Mouse (Mus musculus) hindbrain, embryonic 16.5 days (tissue): Measurements from ENCODE around the gene Cdc42bpg. TPM values are rescaled to one million over a fixed set of nuclear protein-coding genes. Genes with fewer than 3 reads are reported as not detected.
A peak's percentile ranks its signal among the peaks of the same experiment; 100 is the strongest.

ENCODE experiments used
- ATAC-seq: fragments of 200-750 bp; cut with Nextera tagmentation; 2 replicates; pipeline ENCODE4 v1.8.0; 2017; ENCODE audit warnings: moderate TSS enrichment, moderate library complexity
- H3K27ac ChIP-seq: fragments of 300-500 bp; sonication (generic); 2 replicates; pipeline ENCODE4 v1.5.1; 2014; ENCODE audit warnings: low read depth, mild to moderate bottlenecking, control low read depth, low read length, moderate library complexity
- H3K27me3 ChIP-seq: fragments of 300-500 bp; sonication (generic); replicated peaks from 2 replicates; pipeline ENCODE4 v1.6.1; 2014; ENCODE audit warnings: low read length; ENCODE audit not compliant: control insufficient read depth, insufficient read depth
- H3K36me3 ChIP-seq: fragments of 300-500 bp; sonication (generic); 2 replicates; pipeline ENCODE4 v1.6.1; 2014; ENCODE audit warnings: mild to moderate bottlenecking, low read length, moderate library complexity, mixed read lengths; ENCODE audit not compliant: control insufficient read depth, insufficient read depth
- H3K4me1 ChIP-seq: fragments of 300-500 bp; sonication (generic); 2 replicates; pipeline ENCODE4 v1.6.1; 2014; ENCODE audit warnings: low read depth, low read length; ENCODE audit not compliant: control insufficient read depth, insufficient read depth
- H3K4me2 ChIP-seq: fragments of 300-500 bp; sonication (generic); 2 replicates; pipeline ENCODE4 v1.6.1; 2014; ENCODE audit warnings: mild to moderate bottlenecking, low read length, control low read depth, moderate library complexity
- H3K4me3 ChIP-seq: fragments of 300-500 bp; sonication (generic); 2 replicates; pipeline ENCODE4 v1.5.1; 2014; ENCODE audit warnings: mild to moderate bottlenecking, low read length, control low read depth, moderate library complexity
- H3K9ac ChIP-seq: fragments of 300-500 bp; sonication (generic); 2 replicates; pipeline ENCODE4 v1.6.1; 2014; ENCODE audit warnings: low read depth, mild to moderate bottlenecking, control low read depth, low read length, moderate library complexity
- H3K9me3 ChIP-seq: fragments of 300-500 bp; sonication (generic); 2 replicates; pipeline ENCODE4 v1.6.1; 2014; ENCODE audit warnings: mild to moderate bottlenecking, low read length, moderate library complexity; ENCODE audit not compliant: control insufficient read depth
- WGBS: fragments of 180-500 bp; shearing (Covaris S2); extraction: QIAGEN DNeasy Blood & Tissue Kit; methylation state at CpG from one replicate; pipeline ENCODE4 v1.1.7; 2014; 5-methylcytosine and 5-hydroxymethylcytosine counted together
- polyA plus RNA-seq: library from polyadenylated mRNA; unstranded; fragments of >200 nt; fragmentation: Nextera tagmentation; extraction: Ambion mirVana; gene quantifications from 2 replicates; pipeline ENCODE4 v1.2.1, GENCODE M21; 2015

The Cdc42bpg gene
- polyA plus RNA-seq, 1 experiment from 2014 or later: 0.31 TPM

DNA sequence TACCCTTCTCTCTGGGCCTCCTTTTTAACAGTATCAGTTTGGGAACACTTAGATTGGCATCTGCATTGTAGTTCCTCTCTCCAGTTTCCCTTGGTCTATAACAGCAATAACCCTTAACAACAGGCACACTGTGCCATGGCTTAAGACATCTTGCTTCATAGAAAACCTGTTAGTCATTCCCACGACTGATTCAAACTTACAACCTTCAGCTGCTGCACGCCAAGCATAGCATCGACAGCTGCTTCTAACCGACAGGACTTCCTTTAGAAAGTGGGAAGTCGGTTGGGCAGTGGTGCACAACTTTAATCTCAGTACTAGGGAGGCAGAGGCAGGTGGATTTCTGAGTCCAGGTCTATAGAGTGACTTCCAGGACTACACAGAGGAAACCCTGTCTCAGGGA, 24.9 kb downstream of the Cdc42bpg start:
- Histone ChIP-seq H3K4me1 (peaks cover 12% of the 10 kb centered on the region), H3K9ac (no peak overlapping the region), H3K9me3 (no peaks in the 10 kb centered on the region), H3K27ac (no peak overlapping the region), H3K4me3 (no peak overlapping the region), H3K4me2 (no peak overlapping the region), H3K27me3 (no peaks in the 10 kb centered on the region), H3K36me3 (no peaks in the 10 kb centered on the region)
- no peak for ATAC-seq
- WGBS: 75% methylated on average over 5 of the region's 5 CpGs

DNA sequence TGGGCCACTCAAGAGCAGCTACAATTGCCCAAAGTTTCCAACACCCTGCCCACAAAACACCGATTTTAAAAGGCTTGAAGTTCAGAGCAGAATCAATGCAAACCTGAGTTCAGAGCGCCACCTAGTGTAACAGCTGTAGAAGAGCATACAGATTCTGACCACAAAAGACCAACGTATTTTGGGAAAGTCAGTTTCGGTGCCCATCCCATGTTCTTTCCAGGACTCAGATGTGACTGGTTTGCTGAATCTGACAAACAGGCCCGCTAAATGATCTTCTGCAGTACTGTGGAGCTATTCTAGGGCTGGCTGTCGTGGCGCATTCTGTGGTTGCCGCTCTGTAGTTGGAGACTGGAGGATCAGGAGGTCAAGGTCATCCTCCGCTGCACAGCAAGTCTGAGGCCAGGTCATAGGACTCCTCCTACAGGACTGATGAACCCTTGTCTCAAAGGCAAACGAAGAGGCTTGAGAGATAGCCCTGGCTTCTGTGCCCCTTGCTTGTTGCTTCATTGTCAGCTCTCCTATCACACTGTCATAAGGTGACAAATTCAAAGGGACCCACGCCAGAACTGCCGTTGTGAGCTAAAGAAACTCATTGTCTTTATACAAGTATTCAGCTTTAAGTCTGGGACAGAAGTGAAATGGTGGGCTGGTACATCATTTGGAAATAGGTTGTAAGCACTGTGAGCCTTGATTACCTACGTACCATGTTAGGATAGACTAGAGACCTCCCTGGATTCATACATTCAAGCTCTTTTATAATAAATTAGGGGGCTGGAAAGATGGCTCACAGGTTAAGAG, 25.7 kb downstream of the Cdc42bpg start:
- H3K36me3 ChIP-seq: peaks cover 1% of the 10 kb centered on the region
- H3K4me1 ChIP-seq: peaks cover 20% of the 10 kb centered on the region
- no peak overlapping the region for H3K27ac ChIP-seq
- H3K4me2 ChIP-seq: peak overlapping the region; percentile 35
- no peaks in the 10 kb centered on the region for H3K27me3 ChIP-seq
- 22% methylated on average over 13 of the region's 13 CpGs for WGBS
- no peaks in the 10 kb centered on the region for H3K9me3 ChIP-seq
- no peak for ATAC-seq
- no peak overlapping the region for H3K4me3 ChIP-seq
- peak overlapping the region; percentile 29 for H3K9ac ChIP-seq

DNA sequence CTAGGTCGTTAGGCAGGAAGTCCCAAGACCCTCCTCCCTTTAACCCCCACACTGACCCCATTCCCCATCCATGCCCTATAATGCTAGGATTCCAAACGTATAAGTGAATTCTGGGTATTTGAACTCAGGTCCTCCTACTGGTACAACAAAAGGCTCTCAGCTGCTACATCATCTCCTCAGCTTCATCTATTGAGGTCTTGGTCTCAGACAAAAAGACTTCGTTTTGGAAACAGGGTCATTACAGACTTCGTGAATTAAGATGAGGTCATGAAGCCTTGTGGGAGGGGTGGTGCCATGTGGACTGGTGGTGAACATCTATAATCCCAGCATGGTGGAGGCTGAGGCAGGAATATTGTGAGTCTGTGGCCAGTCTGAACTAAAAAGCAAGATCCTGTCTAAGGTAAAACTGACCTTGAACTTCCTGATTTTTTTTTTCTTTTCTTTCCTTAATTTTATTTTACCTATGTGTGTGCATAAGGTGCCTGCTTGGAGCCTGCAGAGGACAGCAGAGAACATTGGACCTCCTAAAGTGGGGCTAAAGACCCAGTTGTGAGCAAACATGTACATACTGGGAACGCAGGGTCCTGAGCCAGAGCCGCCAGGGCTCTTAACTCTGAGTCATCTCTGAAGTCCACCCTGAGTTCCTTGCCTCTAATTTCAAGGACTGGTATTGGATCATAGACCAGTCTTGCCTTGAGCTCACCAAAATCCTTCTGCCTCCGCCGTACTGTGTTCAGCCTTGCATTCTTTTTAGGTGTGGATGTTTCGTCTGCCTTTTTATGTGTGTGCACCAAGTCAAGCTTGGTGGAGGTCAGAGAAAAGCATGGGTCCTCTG, 27.7 kb downstream of the Cdc42bpg start:
- no peak; the same call in 1 of the 2 replicates for ATAC-seq

DNA sequence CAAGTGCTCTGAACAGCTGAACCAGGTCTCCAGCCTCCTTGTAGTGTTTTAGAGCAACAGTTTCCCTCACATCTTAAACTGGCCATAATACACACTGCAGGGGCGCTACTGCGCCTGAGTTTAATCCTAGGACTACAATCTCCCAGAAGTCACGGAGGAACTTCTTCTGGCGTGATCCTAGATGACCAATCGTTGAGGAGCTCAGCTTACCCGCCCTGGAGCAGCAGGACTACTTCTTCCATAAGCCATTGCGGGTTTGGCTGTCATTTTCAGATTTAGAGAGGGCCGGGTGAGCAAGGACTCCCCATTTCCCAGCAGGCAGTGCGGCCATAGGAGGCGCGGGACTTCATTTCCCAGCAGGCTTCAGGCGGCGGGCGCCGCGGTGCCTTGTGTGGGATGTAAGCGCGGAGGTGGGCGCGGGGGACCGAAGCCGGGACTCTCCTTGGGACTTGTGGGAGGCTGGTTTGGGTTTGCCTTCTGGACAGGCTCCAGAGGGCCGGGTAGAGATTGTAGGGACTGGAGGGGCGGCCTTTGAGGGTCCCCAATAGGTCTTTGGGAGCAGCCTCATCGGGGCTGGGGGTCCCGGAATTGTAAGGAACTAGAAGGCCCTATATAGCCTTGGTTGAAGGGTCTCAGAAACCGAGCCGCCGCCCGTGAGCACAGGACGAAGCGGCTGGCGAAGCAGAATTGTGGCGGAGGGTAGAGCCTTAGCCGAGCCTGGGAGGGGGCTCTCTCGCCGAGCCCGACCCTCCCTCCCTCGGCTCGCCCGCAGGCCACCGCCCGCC, 28.6 kb downstream of the Cdc42bpg start, which contains the start of gene Men1:
Gene Men1, plus strand, starts transcription at position 307 of the 785 bp plus-strand sequence.
- no peaks in the 10 kb centered on the region for H3K27me3 ChIP-seq
- H3K27ac ChIP-seq: peak within 1 kb of the TSS; percentile 82
- WGBS: under 1% methylated on average over 34 of the region's 43 CpGs
- no peaks in the 10 kb centered on the region for H3K9me3 ChIP-seq
- peak within 1 kb of the TSS; percentile 79 for H3K9ac ChIP-seq
- H3K4me2 ChIP-seq: peak within 1 kb of the TSS; percentile 79
- peaks cover 30% of the 10 kb centered on the region for H3K36me3 ChIP-seq
- H3K4me3 ChIP-seq: peak within 1 kb of the TSS; percentile 80
- peak; percentile 96 for ATAC-seq
- H3K4me1 ChIP-seq: peaks cover 26% of the 10 kb centered on the region

More for the DNA sequence above, 27.7 kb downstream of the Cdc42bpg start:
- no peaks in the 10 kb centered on the region for H3K27me3 ChIP-seq
- no peak overlapping the region for H3K9ac ChIP-seq
- H3K27ac ChIP-seq: peak overlapping the region; percentile 76
- H3K4me2 ChIP-seq: peak overlapping the region; percentile 79
- no peaks in the 10 kb centered on the region for H3K9me3 ChIP-seq
- peaks cover 21% of the 10 kb centered on the region for H3K36me3 ChIP-seq
- peak overlapping the region; percentile 18; the same call in 1 of the 2 replicates for H3K4me3 ChIP-seq
- H3K4me1 ChIP-seq: peaks cover 26% of the 10 kb centered on the region
- WGBS: 73% methylated on average over 9 of the region's 9 CpGs

DNA sequence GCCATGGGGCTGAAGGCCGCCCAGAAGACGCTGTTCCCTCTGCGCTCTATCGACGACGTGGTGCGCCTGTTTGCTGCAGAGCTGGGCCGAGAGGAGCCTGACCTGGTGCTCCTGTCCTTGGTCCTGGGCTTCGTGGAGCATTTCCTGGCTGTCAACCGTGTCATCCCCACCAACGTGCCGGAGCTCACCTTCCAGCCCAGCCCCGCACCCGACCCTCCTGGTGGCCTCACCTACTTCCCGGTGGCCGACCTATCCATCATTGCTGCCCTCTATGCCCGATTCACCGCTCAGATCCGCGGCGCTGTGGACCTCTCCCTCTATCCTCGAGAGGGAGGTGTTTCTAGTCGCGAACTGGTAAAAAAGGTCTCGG, 29.2 kb downstream of the Cdc42bpg start:
- Histone ChIP-seq H3K4me2 (peak overlapping the region; percentile 79), H3K27me3 (no peaks in the 10 kb centered on the region), H3K27ac (peak overlapping the region; percentile 82), H3K36me3 (peaks cover 36% of the 10 kb centered on the region), H3K4me1 (peaks cover 28% of the 10 kb centered on the region), H3K9ac (peak overlapping the region; percentile 79), H3K4me3 (peak overlapping the region; percentile 80), H3K9me3 (no peaks in the 10 kb centered on the region)
- 0% methylated on average over 16 of the region's 25 CpGs for WGBS
- ATAC-seq: no peak; the same call in 1 of the 2 replicates

DNA sequence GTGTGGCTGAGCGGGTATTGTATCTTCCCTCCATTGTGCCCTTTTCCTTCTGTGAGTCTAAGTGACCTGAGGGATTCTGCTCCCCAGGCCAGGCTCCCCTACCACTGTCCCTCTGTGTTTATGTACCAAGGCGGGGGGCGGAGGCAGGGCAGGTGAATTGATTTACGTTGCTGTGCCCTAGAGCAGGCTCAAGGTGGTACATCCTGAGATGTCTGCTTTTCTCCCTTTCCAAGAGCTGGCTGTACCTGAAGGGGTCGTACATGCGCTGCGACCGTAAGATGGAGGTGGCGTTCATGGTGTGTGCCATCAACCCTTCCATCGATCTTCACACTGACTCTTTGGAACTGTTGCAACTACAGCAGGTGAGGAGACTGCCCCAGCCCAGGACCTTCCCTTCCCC, 30.7 kb downstream of the Cdc42bpg start:
- 94% methylated on average over 10 of the region's 10 CpGs for WGBS
- peak overlapping the region; percentile 79; the same call in 1 of the 2 replicates for H3K9ac ChIP-seq
- H3K27ac ChIP-seq: no peak overlapping the region
- H3K4me3 ChIP-seq: peak overlapping the region; percentile 80; the same call in 1 of the 2 replicates
- H3K4me2 ChIP-seq: peak overlapping the region; percentile 79
- no peaks in the 10 kb centered on the region for H3K9me3 ChIP-seq
- H3K36me3 ChIP-seq: peaks cover 39% of the 10 kb centered on the region
- H3K4me1 ChIP-seq: peaks cover 35% of the 10 kb centered on the region
- no peaks in the 10 kb centered on the region for H3K27me3 ChIP-seq
- ATAC-seq: no peak

DNA sequence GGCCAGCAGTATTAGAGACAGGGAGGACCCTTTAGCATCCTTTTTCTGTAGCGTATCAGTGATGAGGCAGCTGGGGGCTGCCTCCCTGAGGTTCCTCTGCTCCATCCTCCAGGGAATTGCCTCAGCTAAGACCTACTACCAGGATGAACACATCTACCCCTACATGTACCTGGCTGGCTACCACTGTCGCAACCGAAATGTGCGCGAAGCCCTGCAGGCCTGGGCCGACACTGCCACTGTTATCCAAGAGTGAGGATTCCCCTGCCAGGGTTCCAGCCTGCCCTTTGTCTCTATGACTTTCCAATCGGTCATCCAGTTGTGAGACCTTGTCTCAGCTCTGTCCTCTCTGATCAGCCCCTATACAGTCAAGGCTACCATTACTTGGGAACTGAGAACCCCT, 31.9 kb downstream of the Cdc42bpg start:
- Histone ChIP-seq H3K27me3 (no peaks in the 10 kb centered on the region), H3K4me2 (no peak overlapping the region), H3K4me3 (no peak overlapping the region), H3K4me1 (peaks cover 34% of the 10 kb centered on the region), H3K9me3 (no peaks in the 10 kb centered on the region), H3K36me3 (peaks cover 41% of the 10 kb centered on the region), H3K9ac (no peak overlapping the region), H3K27ac (no peak overlapping the region)
- no peak for ATAC-seq
- 95% methylated on average over 7 of the region's 7 CpGs for WGBS

DNA sequence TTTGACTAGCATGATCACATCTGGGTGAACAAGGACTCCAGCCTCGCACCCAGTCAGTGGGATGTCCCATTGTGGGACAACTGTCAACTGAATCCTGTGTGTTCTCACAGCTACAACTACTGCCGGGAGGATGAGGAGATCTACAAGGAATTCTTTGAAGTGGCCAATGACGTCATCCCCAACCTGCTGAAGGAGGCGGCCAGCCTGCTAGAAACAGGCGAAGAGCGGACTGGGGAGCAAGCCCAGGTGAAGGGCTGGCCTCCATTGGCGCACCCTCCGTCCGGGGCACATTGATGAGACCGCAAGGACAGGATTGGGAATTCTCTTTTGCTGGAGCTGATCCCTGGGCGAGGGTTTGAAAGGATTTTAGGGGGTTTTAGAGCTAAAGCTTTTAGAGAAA, 32.5 kb downstream of the Cdc42bpg start:
- H3K9me3 ChIP-seq: no peaks in the 10 kb centered on the region
- no peak overlapping the region for H3K9ac ChIP-seq
- H3K27ac ChIP-seq: no peak overlapping the region
- H3K4me2 ChIP-seq: no peak overlapping the region
- no peaks in the 10 kb centered on the region for H3K27me3 ChIP-seq
- 96% methylated on average over 11 of the region's 11 CpGs for WGBS
- ATAC-seq: no peak
- H3K36me3 ChIP-seq: peaks cover 43% of the 10 kb centered on the region
- H3K4me1 ChIP-seq: peaks cover 34% of the 10 kb centered on the region
- H3K4me3 ChIP-seq: no peak overlapping the region
